Mouse (Mus musculus): ENCODE measurements around the gene Rnf149. TPM values are rescaled to one million over a fixed set of nuclear protein-coding genes. Genes with fewer than 3 reads are reported as not detected.

The Rnf149 gene
- total and polyA plus RNA-seq, 2 experiments from 2014 or later: 13.0 to 20.6 TPM

GRCm38 (mm10) chr1:39579139-39579538 is 1.9 kb upstream of the Rnf149 start:
- no peak overlapping the region for H3K4me2 ChIP-seq (ENCODE audit: low read depth, low read length, poor library complexity, severe bottlenecking)
- no peak for ATAC-seq (ENCODE audit: low FRiP score)
- no peak overlapping the region for H3K9ac ChIP-seq (replicated peaks; ENCODE audit: low read length, poor library complexity, severe bottlenecking)
- no peak for DNase-seq (ENCODE audit: low spot score)
- no peak overlapping the region for H3K27ac ChIP-seq (ENCODE audit: low read depth, low read length)
- H3K4me1 ChIP-seq (ENCODE audit: insufficient read depth, low read length): peaks cover 8% of the 10 kb centered on the region
- 89% methylated on average over 6 of the region's 6 CpGs for WGBS
- no peaks in the 10 kb centered on the region for H3K36me3 ChIP-seq (ENCODE audit: insufficient read depth, low read length)
- H3K4me3 ChIP-seq (ENCODE audit: low read depth, low read length): no peak overlapping the region
- no peaks in the 10 kb centered on the region for H3K9me3 ChIP-seq (ENCODE audit: low read length)
- H3K27me3 ChIP-seq (ENCODE audit: insufficient read depth, low read length): no peaks in the 10 kb centered on the region
- no peak for TF ChIP-seq CTCF (IDR thresholded peaks at IDR 0.05)

DNA sequence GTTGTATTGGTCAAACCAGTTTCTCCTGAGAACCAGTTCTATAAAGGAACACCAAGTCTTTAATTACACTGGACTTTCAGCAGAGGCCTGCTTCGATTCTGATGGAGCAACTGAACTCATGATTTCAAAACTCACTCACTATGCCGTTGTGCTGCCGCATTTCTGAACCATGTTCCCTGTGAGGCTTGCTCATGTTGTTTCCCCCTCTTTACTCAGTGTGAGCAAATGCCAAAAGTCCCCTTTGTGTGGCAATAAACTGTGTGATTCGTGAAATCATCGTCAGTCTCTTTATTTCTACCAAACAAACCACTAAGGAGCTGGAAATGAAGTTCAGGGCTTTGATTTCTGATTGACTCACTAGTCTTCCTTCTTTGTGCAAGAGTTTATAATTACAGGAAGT is 1.2 kb upstream of the Rnf149 start:
- Histone ChIP-seq H3K4me3 (ENCODE audit: low read depth, low read length) (no peak overlapping the region), H3K27me3 (ENCODE audit: insufficient read depth, low read length) (no peaks in the 10 kb centered on the region), H3K9ac (replicated peaks; ENCODE audit: low read length, poor library complexity, severe bottlenecking) (no peak overlapping the region), H3K4me2 (ENCODE audit: low read depth, low read length, poor library complexity, severe bottlenecking) (no peak overlapping the region), H3K4me1 (ENCODE audit: insufficient read depth, low read length) (peaks cover 8% of the 10 kb centered on the region), H3K9me3 (ENCODE audit: low read length) (no peaks in the 10 kb centered on the region), H3K27ac (ENCODE audit: low read depth, low read length) (no peak overlapping the region), H3K36me3 (ENCODE audit: insufficient read depth, low read length) (no peaks in the 10 kb centered on the region)
- TF ChIP-seq CTCF (IDR thresholded peaks at IDR 0.05): no peak
- no peak for ATAC-seq (ENCODE audit: low FRiP score)
- no peak for DNase-seq (ENCODE audit: low spot score)
- WGBS: 85% methylated on average over 5 of the region's 5 CpGs

- peak; percentile 62 for DNase-seq (ENCODE audit: low spot score)
- Histone ChIP-seq H3K4me2 (ENCODE audit: low read depth, low read length, poor library complexity, severe bottlenecking) (peak overlapping the region; percentile 80), H3K9ac (replicated peaks; ENCODE audit: low read length, poor library complexity, severe bottlenecking) (peak overlapping the region; percentile 82), H3K27me3 (ENCODE audit: insufficient read depth, low read length) (no peaks in the 10 kb centered on the region), H3K4me1 (ENCODE audit: insufficient read depth, low read length) (peaks cover 8% of the 10 kb centered on the region), H3K9me3 (ENCODE audit: low read length) (no peaks in the 10 kb centered on the region), H3K4me3 (ENCODE audit: low read depth, low read length) (peak overlapping the region; percentile 68), H3K36me3 (ENCODE audit: insufficient read depth, low read length) (no peaks in the 10 kb centered on the region), H3K27ac (ENCODE audit: low read depth, low read length) (peak overlapping the region; percentile 95)
- under 1% methylated on average over 83 of the region's 88 CpGs for WGBS
- peak; percentile 80 for ATAC-seq (ENCODE audit: low FRiP score)
- TF ChIP-seq CTCF (IDR thresholded peaks at IDR 0.05): peak; percentile 22
Measured at GRCm38 (mm10) chr1:39576431-39577243, 568 bp downstream of the Rnf149 start.

- H3K27ac ChIP-seq (ENCODE audit: low read depth, low read length): no peak overlapping the region
- no peak for TF ChIP-seq CTCF (IDR thresholded peaks at IDR 0.05)
- WGBS: 21% methylated on average over 8 of the region's 8 CpGs
- ATAC-seq (ENCODE audit: low FRiP score) (no peak), DNase-seq (ENCODE audit: low spot score) (no peak)
- no peak overlapping the region; the same call in 1 of the 2 replicates for H3K9ac ChIP-seq (replicated peaks; ENCODE audit: low read length, poor library complexity, severe bottlenecking)
- H3K27me3 ChIP-seq (ENCODE audit: insufficient read depth, low read length): no peaks in the 10 kb centered on the region
- peaks cover 8% of the 10 kb centered on the region for H3K4me1 ChIP-seq (ENCODE audit: insufficient read depth, low read length)
- H3K9me3 ChIP-seq (ENCODE audit: low read length): no peaks in the 10 kb centered on the region
- peak overlapping the region; percentile 68 for H3K4me3 ChIP-seq (ENCODE audit: low read depth, low read length)
- peak overlapping the region; percentile 80 for H3K4me2 ChIP-seq (ENCODE audit: low read depth, low read length, poor library complexity, severe bottlenecking)
- H3K36me3 ChIP-seq (ENCODE audit: insufficient read depth, low read length): no peaks in the 10 kb centered on the region
Measured at GRCm38 (mm10) chr1:39575778-39576375, 1.3 kb downstream of the Rnf149 start.

GRCm38 (mm10) chr1:39573890-39574289 is 3.3 kb downstream of the Rnf149 start:
- DNase-seq (ENCODE audit: low spot score) (no peak), ATAC-seq (ENCODE audit: low FRiP score) (no peak)
- H3K27me3 ChIP-seq (ENCODE audit: insufficient read depth, low read length): no peaks in the 10 kb centered on the region
- peaks cover 8% of the 10 kb centered on the region for H3K4me1 ChIP-seq (ENCODE audit: insufficient read depth, low read length)
- no peaks in the 10 kb centered on the region for H3K36me3 ChIP-seq (ENCODE audit: insufficient read depth, low read length)
- H3K9ac ChIP-seq (replicated peaks; ENCODE audit: low read length, poor library complexity, severe bottlenecking): no peak overlapping the region
- no peak overlapping the region for H3K4me3 ChIP-seq (ENCODE audit: low read depth, low read length)
- no peak overlapping the region for H3K4me2 ChIP-seq (ENCODE audit: low read depth, low read length, poor library complexity, severe bottlenecking)
- no peaks in the 10 kb centered on the region for H3K9me3 ChIP-seq (ENCODE audit: low read length)
- no peak for TF ChIP-seq CTCF (IDR thresholded peaks at IDR 0.05)
- no peak overlapping the region for H3K27ac ChIP-seq (ENCODE audit: low read depth, low read length)
- 94% methylated on average over 7 of the region's 7 CpGs for WGBS

DNA sequence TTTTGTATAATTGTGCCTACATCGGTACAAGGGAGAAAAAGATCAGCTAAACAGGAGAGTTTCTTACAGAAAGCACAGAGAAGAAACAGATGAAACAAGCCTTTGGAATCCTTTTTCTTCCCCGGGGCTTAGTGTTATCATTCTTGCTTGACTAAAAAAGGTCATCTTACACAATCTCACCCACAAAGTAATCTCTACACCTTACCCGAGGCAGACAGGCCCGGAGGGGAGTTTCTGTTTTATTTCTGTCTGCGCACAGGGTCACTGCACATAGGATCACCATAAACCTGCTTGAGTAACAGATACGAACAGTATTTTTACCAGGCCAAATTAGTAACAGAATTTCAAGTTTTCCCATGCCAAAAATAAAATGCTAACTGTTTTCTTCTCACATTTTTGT is 5.6 kb downstream of the Rnf149 start:
- Histone ChIP-seq H3K9me3 (ENCODE audit: low read length) (no peaks in the 10 kb centered on the region), H3K27ac (ENCODE audit: low read depth, low read length) (no peak overlapping the region), H3K36me3 (ENCODE audit: insufficient read depth, low read length) (no peaks in the 10 kb centered on the region), H3K4me2 (ENCODE audit: low read depth, low read length, poor library complexity, severe bottlenecking) (no peak overlapping the region), H3K9ac (replicated peaks; ENCODE audit: low read length, poor library complexity, severe bottlenecking) (no peak overlapping the region), H3K27me3 (ENCODE audit: insufficient read depth, low read length) (no peaks in the 10 kb centered on the region), H3K4me1 (ENCODE audit: insufficient read depth, low read length) (peaks cover 8% of the 10 kb centered on the region), H3K4me3 (ENCODE audit: low read depth, low read length) (no peak overlapping the region)
- 70% methylated on average over 6 of the region's 6 CpGs for WGBS
- DNase-seq (ENCODE audit: low spot score): no peak
- TF ChIP-seq CTCF (IDR thresholded peaks at IDR 0.05): no peak
- ATAC-seq (ENCODE audit: low FRiP score): no peak
